Mouse (Mus musculus): ENCODE results near the gene Adgrv1. TPM values are rescaled to one million over a fixed set of nuclear protein-coding genes. Genes with fewer than 3 reads are reported as not detected.

The Adgrv1 gene
- polyA plus RNA-seq, 1 experiment from 2014 or later, result 1.4 TPM

GRCm38 (mm10) chr13:81132691-81133090 is 500.3 kb downstream of the Adgrv1 start:
- no peak overlapping the region for H3K9ac ChIP-seq (ENCODE audit: low read length)
- peaks cover 13% of the 10 kb centered on the region for H3K4me1 ChIP-seq (replicated peaks; ENCODE audit: control insufficient read depth, insufficient read depth)
- ATAC-seq (ENCODE audit: low FRiP score, low TSS enrichment), result no peak
- no peaks in the 10 kb centered on the region for H3K27me3 ChIP-seq (ENCODE audit: control insufficient read depth, insufficient read depth, low read length)
- no peaks in the 10 kb centered on the region for H3K9me3 ChIP-seq (ENCODE audit: control insufficient read depth, low read length)
- H3K4me3 ChIP-seq (ENCODE audit: low read depth, low read length), result no peak overlapping the region
- H3K4me2 ChIP-seq (replicated peaks; ENCODE audit: low read depth), result no peak overlapping the region
- H3K36me3 ChIP-seq (ENCODE audit: control insufficient read depth, insufficient read depth, low read length), result no peaks in the 10 kb centered on the region
- 57% methylated on average over 5 of the region's 5 CpGs for WGBS
- no peak overlapping the region for H3K27ac ChIP-seq (replicated peaks)
- DNase-seq (ENCODE audit: low spot score), result no peak
- TF ChIP-seq CTCF (IDR thresholded peaks at IDR 0.05; ENCODE audit: low read depth) (no peak), EP300 (optimal IDR thresholded peaks at IDR 0.05) (no peak)

GRCm38 (mm10) chr13:81131860-81132259 is 501.1 kb downstream of the Adgrv1 start:
- no peak overlapping the region for H3K27ac ChIP-seq (replicated peaks)
- ATAC-seq (ENCODE audit: low FRiP score, low TSS enrichment) (no peak), DNase-seq (ENCODE audit: low spot score) (no peak)
- H3K4me3 ChIP-seq (ENCODE audit: low read depth, low read length), result no peak overlapping the region
- 47% methylated on average over 6 of the region's 6 CpGs for WGBS
- H3K36me3 ChIP-seq (ENCODE audit: control insufficient read depth, insufficient read depth, low read length), result no peaks in the 10 kb centered on the region
- H3K9ac ChIP-seq (ENCODE audit: low read length), result no peak overlapping the region
- no peak for TF ChIP-seq EP300 (optimal IDR thresholded peaks at IDR 0.05)
- no peak for TF ChIP-seq CTCF (IDR thresholded peaks at IDR 0.05; ENCODE audit: low read depth)
- H3K27me3 ChIP-seq (ENCODE audit: control insufficient read depth, insufficient read depth, low read length), result no peaks in the 10 kb centered on the region
- H3K9me3 ChIP-seq (ENCODE audit: control insufficient read depth, low read length), result no peaks in the 10 kb centered on the region
- H3K4me1 ChIP-seq (replicated peaks; ENCODE audit: control insufficient read depth, insufficient read depth), result peaks cover 9% of the 10 kb centered on the region
- H3K4me2 ChIP-seq (replicated peaks; ENCODE audit: low read depth), result no peak overlapping the region

- no peaks in the 10 kb centered on the region for H3K27me3 ChIP-seq (ENCODE audit: control insufficient read depth, insufficient read depth, low read length)
- ATAC-seq (ENCODE audit: low FRiP score, low TSS enrichment) (no peak), DNase-seq (ENCODE audit: low spot score) (no peak)
- no peaks in the 10 kb centered on the region for H3K36me3 ChIP-seq (ENCODE audit: control insufficient read depth, insufficient read depth, low read length)
- H3K27ac ChIP-seq (replicated peaks), result no peak overlapping the region
- 68% methylated on average over 4 of the region's 4 CpGs for WGBS
- H3K4me3 ChIP-seq (ENCODE audit: low read depth, low read length), result no peak overlapping the region
- no peaks in the 10 kb centered on the region for H3K9me3 ChIP-seq (ENCODE audit: control insufficient read depth, low read length)
- H3K4me1 ChIP-seq (replicated peaks; ENCODE audit: control insufficient read depth, insufficient read depth), result peaks cover 6% of the 10 kb centered on the region; the same call in 1 of the 2 replicates
- H3K4me2 ChIP-seq (replicated peaks; ENCODE audit: low read depth), result no peak overlapping the region
- TF ChIP-seq EP300 (optimal IDR thresholded peaks at IDR 0.05), result no peak
- no peak for TF ChIP-seq CTCF (IDR thresholded peaks at IDR 0.05; ENCODE audit: low read depth)
- no peak overlapping the region for H3K9ac ChIP-seq (ENCODE audit: low read length)
Observed at GRCm38 (mm10) chr13:81130742-81131524, 502.0 kb downstream of the Adgrv1 start.

GRCm38 (mm10) chr13:81125846-81126245 is 507.1 kb downstream of the Adgrv1 start:
- ATAC-seq (ENCODE audit: low FRiP score, low TSS enrichment) (no peak), DNase-seq (ENCODE audit: low spot score) (no peak)
- WGBS, result 59% methylated on average over 4 of the region's 4 CpGs
- no peak overlapping the region for H3K27ac ChIP-seq (replicated peaks)
- no peaks in the 10 kb centered on the region for H3K9me3 ChIP-seq (ENCODE audit: control insufficient read depth, low read length)
- H3K4me3 ChIP-seq (ENCODE audit: low read depth, low read length), result no peak overlapping the region
- H3K4me2 ChIP-seq (replicated peaks; ENCODE audit: low read depth), result no peak overlapping the region
- no peaks in the 10 kb centered on the region for H3K36me3 ChIP-seq (ENCODE audit: control insufficient read depth, insufficient read depth, low read length)
- H3K4me1 ChIP-seq (replicated peaks; ENCODE audit: control insufficient read depth, insufficient read depth), result no peaks in the 10 kb centered on the region
- H3K27me3 ChIP-seq (ENCODE audit: control insufficient read depth, insufficient read depth, low read length), result no peaks in the 10 kb centered on the region
- no peak overlapping the region for H3K9ac ChIP-seq (ENCODE audit: low read length)
- TF ChIP-seq EP300 (optimal IDR thresholded peaks at IDR 0.05) (no peak), CTCF (IDR thresholded peaks at IDR 0.05; ENCODE audit: low read depth) (no peak)

- no peak overlapping the region for H3K4me3 ChIP-seq (ENCODE audit: low read depth, low read length)
- no peak overlapping the region for H3K4me2 ChIP-seq (replicated peaks; ENCODE audit: low read depth)
- no peak for TF ChIP-seq EP300 (optimal IDR thresholded peaks at IDR 0.05)
- no peak for TF ChIP-seq CTCF (IDR thresholded peaks at IDR 0.05; ENCODE audit: low read depth)
- ATAC-seq (ENCODE audit: low FRiP score, low TSS enrichment) (no peak), DNase-seq (ENCODE audit: low spot score) (no peak)
- H3K9me3 ChIP-seq (ENCODE audit: control insufficient read depth, low read length), result no peaks in the 10 kb centered on the region
- WGBS, result 91% methylated on average over 2 of the region's 2 CpGs
- no peaks in the 10 kb centered on the region for H3K27me3 ChIP-seq (ENCODE audit: control insufficient read depth, insufficient read depth, low read length)
- no peak overlapping the region for H3K27ac ChIP-seq (replicated peaks)
- H3K9ac ChIP-seq (ENCODE audit: low read length), result no peak overlapping the region
- no peaks in the 10 kb centered on the region for H3K36me3 ChIP-seq (ENCODE audit: control insufficient read depth, insufficient read depth, low read length)
- no peaks in the 10 kb centered on the region for H3K4me1 ChIP-seq (replicated peaks; ENCODE audit: control insufficient read depth, insufficient read depth)
Observed at GRCm38 (mm10) chr13:81122238-81122637, 510.7 kb downstream of the Adgrv1 start.

GRCm38 (mm10) chr13:81110479-81110878 is 522.5 kb downstream of the Adgrv1 start:
- Histone ChIP-seq H3K9ac (ENCODE audit: low read length) (no peak overlapping the region), H3K27ac (replicated peaks) (no peak overlapping the region; the same call in 1 of the 2 replicates), H3K36me3 (ENCODE audit: control insufficient read depth, insufficient read depth, low read length) (no peaks in the 10 kb centered on the region), H3K4me1 (replicated peaks; ENCODE audit: control insufficient read depth, insufficient read depth) (0 out of 2 replicates have a peak, but pooled peaks cover 4% of the 10 kb centered on the region), H3K4me2 (replicated peaks; ENCODE audit: low read depth) (no peak overlapping the region), H3K4me3 (ENCODE audit: low read depth, low read length) (no peak overlapping the region), H3K27me3 (ENCODE audit: control insufficient read depth, insufficient read depth, low read length) (no peaks in the 10 kb centered on the region), H3K9me3 (ENCODE audit: control insufficient read depth, low read length) (no peaks in the 10 kb centered on the region)
- 57% methylated on average over 4 of the region's 4 CpGs for WGBS
- ATAC-seq (ENCODE audit: low FRiP score, low TSS enrichment) (peak; percentile 77), DNase-seq (ENCODE audit: low spot score) (no peak)
- no peak for TF ChIP-seq CTCF (IDR thresholded peaks at IDR 0.05; ENCODE audit: low read depth)
- TF ChIP-seq EP300 (optimal IDR thresholded peaks at IDR 0.05), result no peak

Measured in stomach, postnatal 0 days (tissue).